Mouse (Mus musculus) stomach, postnatal 0 days (tissue): ENCODE measurements around the gene Arhgap24. TPM values are rescaled to one million over a fixed set of nuclear protein-coding genes. Genes with fewer than 3 reads are reported as not detected.

Source experiments
- ATAC-seq: fragments of 200-750 bp; cut with Nextera tagmentation; 2 replicates; pipeline ENCODE4 v1.8.0; 2017; ENCODE audit not compliant: low FRiP score, low TSS enrichment
- DNase-seq: peaks from one replicate; pipeline ENCODE4 v3.0.0-alpha.2; 2016; ENCODE audit warnings: low spot score
- H3K27ac ChIP-seq: fragments of 300-500 bp; sonication (generic); replicated peaks from 2 replicates; pipeline ENCODE4 v1.5.1; 2014; ENCODE audit warnings: mild to moderate bottlenecking, control low read depth
- H3K27me3 ChIP-seq: fragments of 300-500 bp; sonication (generic); 2 replicates; pipeline ENCODE4 v1.6.1; 2014; ENCODE audit warnings: low read length; ENCODE audit not compliant: control insufficient read depth, insufficient read depth
- H3K36me3 ChIP-seq: fragments of 300-500 bp; sonication (generic); 2 replicates; pipeline ENCODE4 v1.6.1; 2014; ENCODE audit warnings: low read length, mixed read lengths; ENCODE audit not compliant: control insufficient read depth, insufficient read depth
- H3K4me1 ChIP-seq: fragments of 300-500 bp; sonication (generic); replicated peaks from 2 replicates; pipeline ENCODE4 v1.6.1; 2014; ENCODE audit warnings: antibody characterized with exemption; ENCODE audit not compliant: control insufficient read depth, insufficient read depth
- H3K4me2 ChIP-seq: fragments of 300-500 bp; sonication (generic); replicated peaks from 2 replicates; pipeline ENCODE4 v1.6.1; 2014; ENCODE audit warnings: low read depth, mild to moderate bottlenecking, control low read depth, moderate library complexity
- H3K4me3 ChIP-seq: fragments of 300-500 bp; sonication (generic); 2 replicates; pipeline ENCODE4 v1.5.1; 2014; ENCODE audit warnings: low read depth, low read length, control low read depth
- H3K9ac ChIP-seq: fragments of 300-500 bp; sonication (generic); 2 replicates; pipeline ENCODE4 v1.6.1; 2014; ENCODE audit warnings: mild to moderate bottlenecking, low read length, control low read depth, mixed read lengths
- H3K9me3 ChIP-seq: fragments of 300-500 bp; sonication (generic); 2 replicates; pipeline ENCODE4 v1.6.1; 2016; ENCODE audit warnings: low read length; ENCODE audit not compliant: control insufficient read depth
- CTCF ChIP-seq: IDR thresholded peaks from 2 replicates; pipeline ENCODE4 v1.5.1; 2016; ENCODE audit warnings: antibody characterized with exemption, low read depth, mild to moderate bottlenecking, moderate library complexity
- EP300 ChIP-seq: optimal IDR thresholded peaks from 2 replicates; pipeline ENCODE3; 2016; ENCODE audit warnings: antibody characterized with exemption
- WGBS: fragments of 180-500 bp; shearing (Covaris S2); extraction: QIAGEN DNeasy Blood & Tissue Kit; methylation state at CpG from one replicate; pipeline ENCODE4 v1.1.7; 2014; 5-methylcytosine and 5-hydroxymethylcytosine counted together
- polyA plus RNA-seq: library from polyadenylated mRNA; unstranded; fragments of >200 nt; fragmentation: Nextera tagmentation; extraction: Ambion mirVana; gene quantifications from 2 replicates; pipeline ENCODE4 v1.2.1, GENCODE M21; 2015

Gene Arhgap24
- polyA plus RNA-seq, 1 experiment from 2014 or later, result 24.5 TPM

DNA sequence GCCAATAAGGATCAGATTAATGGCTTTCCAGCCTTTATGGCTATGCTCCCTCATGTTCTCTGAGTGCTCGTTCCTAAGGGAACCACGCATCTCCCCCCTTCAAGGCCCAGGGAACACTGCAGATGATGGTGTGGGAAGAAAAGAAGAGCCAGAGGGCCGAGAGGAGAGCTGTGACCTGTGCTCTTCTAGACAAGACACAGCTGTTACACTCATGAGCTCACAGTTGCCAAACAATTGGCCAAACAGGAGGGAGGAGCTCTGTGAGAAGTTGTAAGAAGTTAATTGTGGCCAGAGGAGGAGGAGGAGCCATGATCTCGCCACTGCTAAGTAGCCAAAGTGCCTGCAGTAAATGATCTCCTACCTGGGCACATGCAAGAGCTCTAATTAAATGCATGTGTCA, 322.5 kb downstream of the Arhgap24 start:
- Histone ChIP-seq H3K36me3 (no peaks in the 10 kb centered on the region), H3K27me3 (no peaks in the 10 kb centered on the region), H3K4me2 (no peak overlapping the region), H3K4me3 (no peak overlapping the region), H3K9ac (no peak overlapping the region), H3K4me1 (no peaks in the 10 kb centered on the region), H3K9me3 (no peaks in the 10 kb centered on the region), H3K27ac (no peak overlapping the region)
- no peak for TF ChIP-seq EP300
- no peak for TF ChIP-seq CTCF
- ATAC-seq (peak; percentile 49; the same call in 1 of the 2 replicates), DNase-seq (no peak)
- WGBS, result 64% methylated on average over 4 of the region's 4 CpGs

GRCm38 (mm10) chr5:102807518-102807917, 326.3 kb downstream of the Arhgap24 start:
- no peaks in the 10 kb centered on the region for H3K9me3 ChIP-seq
- H3K27ac ChIP-seq, result no peak overlapping the region; the same call in 1 of the 2 replicates
- DNase-seq (no peak), ATAC-seq (peak; percentile 51; the same call in 1 of the 2 replicates)
- H3K4me2 ChIP-seq, result no peak overlapping the region
- no peaks in the 10 kb centered on the region for H3K4me1 ChIP-seq
- no peak overlapping the region for H3K9ac ChIP-seq
- no peak overlapping the region for H3K4me3 ChIP-seq
- no peaks in the 10 kb centered on the region for H3K36me3 ChIP-seq
- TF ChIP-seq CTCF, result no peak
- no peak for TF ChIP-seq EP300
- H3K27me3 ChIP-seq, result no peaks in the 10 kb centered on the region

DNA sequence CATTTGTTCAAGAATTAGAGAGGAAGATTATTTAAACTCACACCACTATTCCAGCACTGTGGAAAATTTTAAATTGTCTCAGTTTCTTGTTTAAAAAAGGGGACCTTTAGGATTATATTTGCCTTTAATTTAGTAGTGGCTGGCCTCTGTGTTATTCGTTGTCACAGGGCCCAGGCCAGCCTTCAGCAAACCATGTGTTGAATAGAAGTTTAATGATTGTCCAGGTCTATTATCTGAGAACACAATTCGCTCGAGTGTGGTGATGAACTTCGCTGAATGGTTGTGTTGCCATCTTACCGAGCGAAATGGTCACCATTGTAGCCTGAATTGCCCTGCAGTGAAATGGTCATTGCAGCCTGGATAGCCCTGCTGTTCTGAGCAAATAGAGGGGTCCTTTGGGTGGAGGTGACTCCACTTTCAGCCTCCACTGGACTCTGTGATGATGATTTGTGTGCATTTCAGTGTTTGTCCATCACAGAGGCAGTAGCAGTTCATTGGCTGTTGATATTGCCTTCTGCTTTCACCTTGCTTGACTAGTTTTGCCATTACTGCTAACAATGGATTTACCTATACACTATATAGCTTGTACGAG, 329.3 kb downstream of the Arhgap24 start:
- no peaks in the 10 kb centered on the region for H3K9me3 ChIP-seq
- WGBS, result 54% methylated on average over 7 of the region's 7 CpGs
- H3K4me3 ChIP-seq, result no peak overlapping the region
- ATAC-seq, result no peak
- no peak overlapping the region for H3K4me2 ChIP-seq
- TF ChIP-seq EP300 (no peak), CTCF (no peak)
- H3K4me1 ChIP-seq, result no peaks in the 10 kb centered on the region
- H3K27me3 ChIP-seq, result no peaks in the 10 kb centered on the region
- no peak for DNase-seq
- no peaks in the 10 kb centered on the region for H3K36me3 ChIP-seq
- no peak overlapping the region for H3K27ac ChIP-seq
- H3K9ac ChIP-seq, result no peak overlapping the region

DNA sequence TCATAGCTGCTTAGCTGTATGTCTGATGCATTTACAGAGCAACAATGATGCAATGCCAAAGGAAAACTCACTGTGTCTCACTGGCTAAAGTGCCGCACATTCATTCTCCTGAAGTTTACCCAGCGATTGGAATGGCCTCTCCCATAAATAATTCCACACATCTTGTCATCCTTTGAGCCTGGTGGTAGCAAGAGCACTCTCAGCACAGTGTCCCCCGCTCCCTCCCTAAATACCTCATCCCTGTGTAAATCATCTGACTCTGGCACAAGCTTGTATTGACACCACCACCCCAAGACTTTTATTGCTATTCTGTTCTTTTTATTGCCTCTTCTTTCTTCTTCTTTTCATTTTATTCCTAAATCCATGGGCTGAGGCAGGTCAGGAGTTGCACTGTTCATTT, 332.1 kb downstream of the Arhgap24 start:
- Histone ChIP-seq H3K36me3 (no peaks in the 10 kb centered on the region), H3K27ac (no peak overlapping the region), H3K9ac (no peak overlapping the region), H3K9me3 (no peaks in the 10 kb centered on the region), H3K4me1 (no peaks in the 10 kb centered on the region), H3K27me3 (no peaks in the 10 kb centered on the region), H3K4me3 (no peak overlapping the region), H3K4me2 (no peak overlapping the region)
- no peak for DNase-seq
- no peak for TF ChIP-seq CTCF
- no peak for TF ChIP-seq EP300
- 50% methylated on average over 3 of the region's 3 CpGs for WGBS
- no peak for ATAC-seq

DNA sequence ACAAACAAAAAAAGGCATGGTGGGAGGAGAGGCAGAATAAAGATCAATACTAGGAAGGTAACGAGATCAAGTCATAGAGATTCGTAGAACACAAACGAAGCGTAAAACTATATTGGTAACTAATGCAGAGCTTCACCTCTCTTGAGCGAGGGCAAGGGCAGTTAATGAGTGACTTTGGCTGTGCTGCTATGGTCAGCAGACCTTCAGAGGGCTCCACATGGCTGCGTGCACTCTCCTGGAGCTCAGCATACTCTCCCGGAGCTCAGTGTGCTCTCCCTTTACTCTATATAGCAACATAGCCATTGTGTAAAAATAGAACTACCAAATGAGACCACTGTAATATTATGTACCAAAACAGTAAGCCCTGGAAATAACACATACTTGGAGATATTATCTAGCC, 336.4 kb downstream of the Arhgap24 start:
- Histone ChIP-seq H3K36me3 (no peaks in the 10 kb centered on the region), H3K4me3 (no peak overlapping the region)

GRCm38 (mm10) chr5:102825538-102825937, 344.3 kb downstream of the Arhgap24 start:
- Histone ChIP-seq H3K36me3 (no peaks in the 10 kb centered on the region), H3K9ac (no peak overlapping the region), H3K27ac (no peak overlapping the region; the same call in 1 of the 2 replicates), H3K4me3 (no peak overlapping the region), H3K9me3 (no peaks in the 10 kb centered on the region), H3K4me1 (no peaks in the 10 kb centered on the region), H3K4me2 (no peak overlapping the region), H3K27me3 (no peaks in the 10 kb centered on the region)
- peak; percentile 92 for ATAC-seq
- peak; percentile 79 for DNase-seq
- TF ChIP-seq EP300, result no peak
- no peak for TF ChIP-seq CTCF
- WGBS, result 42% methylated on average over 8 of the region's 8 CpGs

More for the DNA sequence above, 336.4 kb downstream of the Arhgap24 start:
- H3K4me2 ChIP-seq, result no peak overlapping the region
- no peak for TF ChIP-seq CTCF
- TF ChIP-seq EP300, result no peak
- no peak for DNase-seq
- ATAC-seq, result peak; percentile 53; the same call in 1 of the 2 replicates
- no peaks in the 10 kb centered on the region for H3K4me1 ChIP-seq
- H3K27me3 ChIP-seq, result no peaks in the 10 kb centered on the region
- no peak overlapping the region for H3K27ac ChIP-seq
- no peak overlapping the region for H3K9ac ChIP-seq
- WGBS, result 70% methylated on average over 7 of the region's 7 CpGs
- no peaks in the 10 kb centered on the region for H3K9me3 ChIP-seq
